Mouse (Mus musculus) urinary bladder, postnatal 4 days (tissue): ENCODE measurements around the gene Ccdc92b.
"Not testable (repeated sequence)": the region's sequence is repeated elsewhere in the genome, so short reads cannot be mapped to it uniquely, and the experiment has no call there.

Experiments
- DNase-seq, 2 experiments: peaks; one replicate each; pipeline ENCODE4 v3.0.0; 2021 to 2022; ENCODE audit warnings: low spot score in 2 of 2

The Ccdc92b gene

DNA sequence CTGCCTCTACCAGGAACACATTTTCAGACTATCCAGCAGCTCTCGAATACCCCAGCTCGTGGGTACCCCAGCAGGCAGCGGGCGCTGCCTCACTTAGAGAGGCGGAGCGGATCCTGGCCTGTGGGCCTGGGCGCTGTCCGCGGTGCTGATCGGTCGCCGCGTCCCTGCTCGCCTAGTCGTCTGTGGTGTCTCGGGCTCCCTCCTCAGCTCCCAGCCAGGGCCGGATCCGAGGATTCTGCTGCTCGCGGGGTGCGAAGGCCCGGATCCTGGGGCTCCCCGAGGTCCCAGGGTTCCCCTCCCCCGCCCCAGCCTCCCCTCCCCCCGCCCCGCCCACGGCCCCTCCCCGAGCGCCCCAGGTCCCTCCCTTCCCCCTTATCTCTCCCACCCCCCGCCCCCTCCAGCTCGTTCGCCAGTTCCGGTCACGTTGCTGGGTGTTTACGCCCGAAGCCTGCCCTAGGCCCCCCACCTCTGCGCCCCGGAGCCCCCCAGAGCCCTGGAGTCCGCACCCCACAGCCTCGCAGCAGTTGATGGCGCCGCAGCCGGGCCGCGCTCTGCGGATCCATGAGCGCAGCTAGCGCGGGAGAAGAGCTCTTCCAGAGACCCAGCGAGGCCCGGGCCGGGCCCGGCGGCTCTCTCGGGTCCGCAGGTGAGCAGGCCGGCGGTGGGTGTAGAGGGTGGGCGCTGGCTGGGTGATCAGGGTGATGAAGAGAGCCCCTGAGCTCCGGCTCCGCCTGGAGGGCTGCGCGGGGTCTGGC, at the start of gene Ccdc92b:
Ccdc92b (plus strand) TSS at position 405 of the 755 bp plus-strand sequence.
- DNase-seq: peak; percentile 68 to 88

DNA sequence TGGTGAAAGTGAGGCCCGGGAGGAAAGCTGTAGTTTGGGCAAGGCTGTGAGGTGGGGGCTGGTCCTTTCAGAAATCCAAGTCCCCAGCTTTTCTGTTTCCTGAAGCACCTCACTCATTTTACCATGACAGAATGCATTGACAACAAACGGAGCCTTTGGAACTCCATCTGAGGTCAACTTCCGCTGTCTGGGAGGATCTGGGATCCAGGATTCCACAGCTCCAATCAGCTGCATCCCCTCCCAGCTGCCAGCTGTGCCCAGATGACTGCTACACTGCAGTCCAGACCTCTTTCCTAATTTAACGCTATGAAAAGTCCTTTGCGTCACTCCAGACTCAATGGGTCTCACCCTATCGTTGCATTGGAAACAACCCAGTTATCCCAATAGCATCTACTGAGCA, 49.7 kb upstream of the Ccdc92b start:
- DNase-seq: no peak

DNA sequence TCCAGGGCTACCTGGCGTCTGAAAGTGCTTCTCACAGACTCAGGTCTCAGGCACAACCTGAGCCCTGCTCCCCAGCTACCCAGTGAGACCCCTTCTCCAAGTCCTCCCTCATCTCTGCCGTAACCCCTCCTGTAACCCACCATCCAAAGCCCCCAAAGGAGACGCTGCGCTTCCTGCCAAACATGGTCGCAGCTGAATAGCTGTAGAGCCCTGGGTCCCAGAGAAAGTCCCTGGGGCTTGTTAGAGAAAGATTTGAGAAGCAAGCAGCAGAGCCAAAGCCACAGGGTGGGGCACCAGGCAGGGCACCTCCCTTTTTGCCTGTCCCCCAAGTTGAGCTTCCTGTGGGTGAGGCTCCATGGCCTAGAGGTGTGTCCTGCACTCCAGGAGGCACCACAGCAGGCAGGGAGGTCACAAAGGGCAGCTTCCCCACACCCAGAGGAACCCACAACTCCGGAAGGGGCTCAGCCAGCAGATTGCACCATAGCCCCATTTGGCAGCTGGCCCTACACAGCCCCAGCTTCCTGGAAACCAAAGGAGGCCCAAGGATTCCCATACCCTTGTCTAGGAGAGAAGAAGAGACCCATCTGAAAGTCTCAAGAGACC, 46.8 kb upstream of the Ccdc92b start:
- DNase-seq: no peak

DNA sequence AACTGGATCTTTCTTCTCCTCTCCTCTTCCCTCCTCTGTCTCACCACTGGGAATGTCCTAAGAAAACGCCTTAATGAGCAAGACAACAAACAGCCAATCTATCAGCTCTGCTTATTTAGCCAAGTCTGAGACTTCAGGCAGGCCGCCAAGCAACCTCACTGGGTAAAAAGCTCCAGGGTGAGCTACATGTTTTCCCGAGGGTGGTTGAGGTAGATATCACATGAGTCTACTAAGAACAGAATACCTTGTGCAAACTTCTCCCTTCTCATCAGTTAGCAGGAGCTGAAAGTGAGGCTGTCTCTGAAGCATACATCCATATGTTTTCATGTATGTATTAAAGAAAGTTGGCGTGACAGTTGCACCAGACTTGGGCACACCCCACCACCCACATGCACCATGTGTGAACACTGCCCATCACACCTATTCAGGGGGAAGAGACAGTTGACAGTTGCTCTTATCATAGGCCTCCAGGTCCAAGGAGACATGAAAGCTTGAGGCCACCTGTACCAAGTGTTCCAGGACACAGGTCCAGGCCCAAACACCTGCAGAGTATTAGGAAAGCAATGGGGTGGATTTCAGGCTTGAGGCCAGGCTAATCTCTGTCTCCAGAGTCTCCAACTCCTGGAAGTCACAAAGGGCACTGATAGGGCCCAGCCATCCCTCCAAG, 44.5 kb upstream of the Ccdc92b start:
- no peak for DNase-seq

GRCm38 (mm10) chr11:74575940-74576339, 43.5 kb upstream of the Ccdc92b start:
- DNase-seq: no peak

- DNase-seq: no peak
These were observed 42.3 kb upstream of the Ccdc92b start for GRCm38 (mm10) chr11:74577068-74577467.

GRCm38 (mm10) chr11:74581333-74581732, 38.1 kb upstream of the Ccdc92b start:
- not testable (repeated sequence) for DNase-seq

GRCm38 (mm10) chr11:74582464-74582863, 36.9 kb upstream of the Ccdc92b start:
- DNase-seq: no peak

GRCm38 (mm10) chr11:74583824-74584349, 35.5 kb upstream of the Ccdc92b start:
- no peak for DNase-seq

GRCm38 (mm10) chr11:74584946-74585723, 34.3 kb upstream of the Ccdc92b start:
- DNase-seq: no peak

GRCm38 (mm10) chr11:74586401-74586800, 33.0 kb upstream of the Ccdc92b start:
- no peak for DNase-seq

GRCm38 (mm10) chr11:74589401-74590238, 29.8 kb upstream of the Ccdc92b start:
- no peak for DNase-seq

GRCm38 (mm10) chr11:74590239-74590596, 29.2 kb upstream of the Ccdc92b start:
- no peak for DNase-seq

DNA sequence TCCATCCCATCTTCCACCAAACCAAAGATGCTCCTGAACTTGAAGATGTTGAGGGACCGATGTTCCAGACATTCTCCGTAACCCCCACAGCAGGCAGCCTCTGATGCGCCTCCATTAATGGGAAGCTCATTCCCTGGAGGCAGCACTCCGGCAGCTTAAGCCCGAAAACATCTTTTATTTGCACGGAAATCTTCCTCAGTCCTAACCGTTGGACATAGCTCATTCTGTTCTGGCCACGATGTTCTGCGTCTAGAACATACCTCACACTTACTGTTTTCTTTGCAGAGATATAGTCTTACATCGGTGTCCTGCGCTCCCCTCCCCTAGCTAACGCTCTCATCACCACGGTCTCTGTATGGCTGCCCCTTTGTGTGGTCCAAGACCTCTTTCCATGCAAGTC, 28.7 kb upstream of the Ccdc92b start:
- DNase-seq: no peak

DNA sequence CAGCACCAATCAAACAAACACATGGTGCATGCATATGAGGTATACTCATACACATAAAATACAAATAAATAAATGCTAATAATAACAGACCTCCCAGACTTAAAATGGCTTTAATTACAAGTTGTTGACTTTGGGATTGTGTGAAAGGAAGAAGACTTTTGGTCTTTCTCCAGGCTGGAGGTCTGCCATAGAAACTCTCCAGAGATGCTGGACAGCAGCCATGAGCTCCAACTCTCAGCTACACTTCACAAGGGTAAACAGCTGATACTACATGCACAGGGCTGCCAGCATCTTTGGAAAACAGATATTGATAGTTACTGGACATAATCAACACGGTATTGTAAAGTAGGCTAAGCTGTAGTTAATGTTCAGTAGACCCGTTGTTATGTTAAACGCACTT, 27.2 kb upstream of the Ccdc92b start:
- no peak for DNase-seq

DNA sequence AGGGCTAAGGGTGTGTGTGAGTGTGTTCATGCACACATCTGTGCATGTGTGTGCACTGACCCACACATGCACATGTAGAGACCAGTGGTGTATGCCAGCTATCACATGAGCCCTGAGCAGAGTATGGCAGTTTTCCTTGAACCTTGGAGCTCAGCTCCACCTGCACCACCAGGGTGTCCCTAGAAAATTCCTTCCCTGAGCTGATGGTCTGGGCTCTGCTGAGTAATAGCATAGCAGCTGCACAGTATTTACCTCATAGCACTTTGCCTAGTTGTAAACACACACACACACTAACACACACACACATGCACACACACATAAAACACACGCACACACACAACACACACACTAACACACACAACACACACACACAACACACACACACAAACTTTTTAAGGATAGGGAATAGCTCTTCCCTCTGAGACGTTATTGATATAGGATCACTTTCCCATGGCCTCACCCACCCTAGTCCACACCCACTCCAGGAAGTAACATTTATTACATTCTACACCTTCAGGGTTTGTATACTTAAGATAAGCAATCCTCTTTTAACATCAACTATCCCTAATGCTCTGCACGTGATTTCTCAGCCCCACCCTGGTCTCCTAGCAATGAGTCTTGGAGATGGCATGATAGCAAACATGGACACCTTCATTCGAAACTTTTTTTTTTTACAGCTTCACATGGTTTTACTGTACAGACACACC, 22.0 kb upstream of the Ccdc92b start:
- no peak for DNase-seq

DNA sequence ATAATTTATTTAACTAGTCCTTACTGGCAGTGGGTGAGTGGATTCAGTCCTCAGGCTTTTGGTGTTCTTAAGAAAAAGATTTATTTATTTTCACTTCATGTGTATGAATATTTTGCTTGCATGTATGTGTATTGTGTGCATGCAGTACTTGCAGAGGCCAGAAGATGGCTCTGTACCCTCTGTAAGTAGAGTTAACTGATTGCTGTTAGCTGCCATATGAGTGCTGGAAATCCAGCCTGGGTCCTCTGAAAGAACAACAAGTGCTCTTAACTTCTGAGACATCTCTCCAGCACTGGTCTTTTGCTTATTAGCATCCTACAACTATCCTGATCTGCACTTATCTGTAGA, 21.4 kb upstream of the Ccdc92b start:
- no peak for DNase-seq

DNA sequence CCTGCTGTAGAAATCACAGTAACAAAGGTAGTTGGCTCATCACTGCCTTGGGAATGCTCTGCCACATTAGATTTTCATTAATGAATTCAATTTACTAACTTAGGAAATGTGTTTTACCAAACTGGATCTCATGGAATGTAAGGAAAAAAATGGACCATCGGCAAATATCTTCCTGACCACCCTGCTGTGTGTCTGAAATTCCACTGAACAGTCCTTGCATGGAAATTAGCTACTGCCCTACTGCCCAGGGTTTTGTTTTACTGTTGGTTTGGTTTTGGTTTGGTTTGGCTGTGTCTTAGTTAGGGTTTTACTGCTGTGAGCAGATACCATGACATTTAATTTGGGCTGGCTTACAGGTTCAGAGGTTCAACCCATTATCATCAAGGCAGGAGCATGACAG, 17.1 kb upstream of the Ccdc92b start:
- no peak for DNase-seq

DNA sequence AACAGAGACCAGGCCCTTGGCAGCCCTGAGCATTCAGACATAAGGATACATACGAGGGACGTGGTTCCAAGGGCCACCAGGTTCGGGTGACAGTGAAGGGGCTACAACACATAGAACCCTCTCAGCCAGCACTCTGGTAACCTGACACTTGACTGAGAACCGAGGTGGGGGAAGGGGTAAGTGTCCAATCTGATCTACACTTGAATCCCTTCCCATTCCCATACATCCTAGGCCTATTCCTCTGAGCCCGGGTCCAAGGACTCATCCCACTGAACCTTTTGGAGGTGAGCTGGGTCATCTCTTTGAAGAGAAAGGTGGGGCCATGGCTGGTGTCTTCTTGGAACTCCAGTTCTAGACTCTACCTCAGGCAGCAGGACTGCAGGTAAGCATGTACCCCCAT, 9.3 kb upstream of the Ccdc92b start:
- no peak for DNase-seq

- no peak for DNase-seq
These were observed 8.7 kb upstream of the Ccdc92b start, which contains the start of gene Rap1gap2 for GRCm38 (mm10) chr11:74610545-74611176. Rap1gap2 (minus strand) TSS chr11:74610915.
